Mouse (Mus musculus): ENCODE data around the gene Gm28036. TPM values are rescaled to one million over a fixed set of nuclear protein-coding genes. Genes with fewer than 3 reads are reported as not detected.

Gm28036 gene
- polyA plus RNA-seq, 1 experiment from 2014 or later = 20.9 TPM

GRCm38 (mm10) chr2:156078421-156079182 lies 48.3 kb downstream of the Gm28036 start:
- Histone ChIP-seq H3K27ac (no peak overlapping the region), H3K4me3 (no peak overlapping the region), H3K4me1 (peaks cover 11% of the 10 kb centered on the region; the same call in 1 of the 2 replicates), H3K4me2 (replicated peaks) (no peak overlapping the region), H3K9ac (no peak overlapping the region), H3K36me3 (peaks cover 53% of the 10 kb centered on the region), H3K9me3 (replicated peaks) (no peaks in the 10 kb centered on the region), H3K27me3 (no peaks in the 10 kb centered on the region)
- 95% methylated on average over 16 of the region's 16 CpGs for WGBS
- ATAC-seq (ENCODE audit: low FRiP score) = no peak

GRCm38 (mm10) chr2:156077461-156077860 lies 49.4 kb downstream of the Gm28036 start:
- no peaks in the 10 kb centered on the region for H3K9me3 ChIP-seq (replicated peaks)
- H3K36me3 ChIP-seq = peaks cover 65% of the 10 kb centered on the region
- H3K4me2 ChIP-seq (replicated peaks) = no peak overlapping the region
- peaks cover 8% of the 10 kb centered on the region; the same call in 1 of the 2 replicates for H3K4me1 ChIP-seq
- no peak overlapping the region for H3K27ac ChIP-seq
- WGBS = 93% methylated on average over 7 of the region's 7 CpGs
- H3K9ac ChIP-seq = no peak overlapping the region
- ATAC-seq (ENCODE audit: low FRiP score) = no peak
- no peaks in the 10 kb centered on the region for H3K27me3 ChIP-seq
- no peak overlapping the region for H3K4me3 ChIP-seq

- Histone ChIP-seq H3K4me2 (replicated peaks) (no peak overlapping the region), H3K4me1 (no peaks in the 10 kb centered on the region), H3K27ac (no peak overlapping the region), H3K36me3 (peaks cover 93% of the 10 kb centered on the region), H3K4me3 (no peak overlapping the region), H3K27me3 (no peaks in the 10 kb centered on the region), H3K9me3 (replicated peaks) (no peaks in the 10 kb centered on the region), H3K9ac (no peak overlapping the region)
- WGBS = 95% methylated on average over 15 of the region's 15 CpGs
- ATAC-seq (ENCODE audit: low FRiP score) = no peak
These were observed 53.2 kb downstream of the Gm28036 start for GRCm38 (mm10) chr2:156073725-156074124.

- WGBS = 95% methylated on average over 10 of the region's 10 CpGs
- H3K4me2 ChIP-seq (replicated peaks) = no peak overlapping the region
- H3K27ac ChIP-seq = no peak overlapping the region
- no peak for ATAC-seq (ENCODE audit: low FRiP score)
- peaks cover 83% of the 10 kb centered on the region for H3K36me3 ChIP-seq
- no peak overlapping the region for H3K4me3 ChIP-seq
- H3K4me1 ChIP-seq = peaks cover 10% of the 10 kb centered on the region
- no peak overlapping the region for H3K9ac ChIP-seq
- H3K27me3 ChIP-seq = no peaks in the 10 kb centered on the region
- H3K9me3 ChIP-seq (replicated peaks) = no peaks in the 10 kb centered on the region
These were observed 55.7 kb downstream of the Gm28036 start for GRCm38 (mm10) chr2:156071236-156071635.

GRCm38 (mm10) chr2:156067916-156068315 lies 59.0 kb downstream of the Gm28036 start:
- H3K9ac ChIP-seq = no peak overlapping the region
- peaks cover 15% of the 10 kb centered on the region for H3K4me1 ChIP-seq
- H3K27me3 ChIP-seq = no peaks in the 10 kb centered on the region
- no peak for ATAC-seq (ENCODE audit: low FRiP score)
- 93% methylated on average over 10 of the region's 10 CpGs for WGBS
- H3K36me3 ChIP-seq = peaks cover 53% of the 10 kb centered on the region
- H3K4me2 ChIP-seq (replicated peaks) = no peak overlapping the region
- no peak overlapping the region for H3K27ac ChIP-seq
- H3K9me3 ChIP-seq (replicated peaks) = no peaks in the 10 kb centered on the region
- H3K4me3 ChIP-seq = no peak overlapping the region

DNA sequence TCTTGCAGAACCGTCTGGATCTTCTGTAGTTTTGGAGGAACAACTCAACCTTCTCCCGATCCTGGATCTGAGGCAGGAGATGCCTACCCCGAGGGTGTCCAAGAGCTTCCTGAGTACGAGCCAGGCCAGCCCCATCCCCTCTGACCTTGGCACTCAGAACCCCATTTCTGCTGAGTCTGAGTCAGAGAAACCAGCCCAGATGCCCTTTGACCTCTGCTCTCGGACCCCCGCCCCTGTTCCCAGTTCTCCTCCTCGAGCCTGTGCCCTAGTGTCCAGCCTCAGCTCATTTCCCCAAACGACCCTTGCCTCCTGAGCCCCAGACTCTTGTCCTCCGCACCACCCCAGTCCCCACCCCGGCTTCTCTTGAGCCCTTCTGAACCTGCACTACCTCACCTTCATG lies 60.8 kb downstream of the Gm28036 start:
- H3K4me2 ChIP-seq (replicated peaks) = peak overlapping the region; percentile 75
- peaks cover 36% of the 10 kb centered on the region for H3K36me3 ChIP-seq
- no peaks in the 10 kb centered on the region for H3K9me3 ChIP-seq (replicated peaks)
- no peak overlapping the region for H3K27ac ChIP-seq
- H3K4me1 ChIP-seq = peaks cover 15% of the 10 kb centered on the region
- peak; percentile 7 for ATAC-seq (ENCODE audit: low FRiP score)
- H3K27me3 ChIP-seq = no peaks in the 10 kb centered on the region
- 29% methylated on average over 10 of the region's 10 CpGs for WGBS
- peak overlapping the region; percentile 74 for H3K9ac ChIP-seq
- H3K4me3 ChIP-seq = peak overlapping the region; percentile 61

GRCm38 (mm10) chr2:156065099-156066041 lies 61.5 kb downstream of the Gm28036 start, which contains the start of gene Spag4:
Gene Spag4, plus strand, starts transcription at chr2:156065175.
- Histone ChIP-seq H3K27ac (peak within 1 kb of the TSS; percentile 83), H3K9ac (peak within 1 kb of the TSS; percentile 74), H3K4me2 (replicated peaks) (peak within 1 kb of the TSS; percentile 75), H3K4me1 (peaks cover 15% of the 10 kb centered on the region), H3K27me3 (no peaks in the 10 kb centered on the region), H3K4me3 (peak within 1 kb of the TSS; percentile 61), H3K9me3 (replicated peaks) (no peaks in the 10 kb centered on the region), H3K36me3 (peaks cover 31% of the 10 kb centered on the region)
- under 1% methylated on average over 66 of the region's 81 CpGs for WGBS
- ATAC-seq (ENCODE audit: low FRiP score) = peak; percentile 80

DNA sequence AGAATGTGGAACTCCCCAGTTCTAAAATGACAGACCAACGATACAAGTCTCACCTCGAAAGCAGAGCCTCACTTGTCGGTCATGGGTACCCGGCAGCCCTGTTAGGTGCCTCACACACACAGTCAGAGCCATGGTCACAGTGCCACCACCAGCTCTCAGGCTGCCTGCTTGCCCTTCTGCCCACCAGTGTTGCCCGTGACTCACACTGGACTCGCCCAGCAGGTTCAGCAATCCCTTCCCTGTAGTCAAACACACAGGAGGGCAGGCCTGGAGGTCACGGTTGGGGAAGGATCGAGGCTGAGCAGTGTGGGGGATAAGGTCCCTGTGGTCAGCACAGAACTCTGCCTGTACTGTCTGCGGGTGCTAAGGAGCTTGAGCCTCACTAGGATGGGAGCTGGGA lies 74.1 kb downstream of the Gm28036 start, which contains the start of gene Fer1l4:
Gene Fer1l4, minus strand, starts transcription at position 132 of the 400 bp plus-strand sequence.
- Histone ChIP-seq H3K36me3 (no peaks in the 10 kb centered on the region), H3K9ac (no peak within 1 kb of the TSS), H3K4me1 (no peaks in the 10 kb centered on the region), H3K27ac (no peak within 1 kb of the TSS), H3K4me3 (no peak within 1 kb of the TSS), H3K4me2 (replicated peaks) (no peak within 1 kb of the TSS), H3K27me3 (peaks cover 9% of the 10 kb centered on the region), H3K9me3 (replicated peaks) (no peaks in the 10 kb centered on the region)
- ATAC-seq (ENCODE audit: low FRiP score) = no peak
- WGBS = 86% methylated on average over 9 of the region's 9 CpGs

DNA sequence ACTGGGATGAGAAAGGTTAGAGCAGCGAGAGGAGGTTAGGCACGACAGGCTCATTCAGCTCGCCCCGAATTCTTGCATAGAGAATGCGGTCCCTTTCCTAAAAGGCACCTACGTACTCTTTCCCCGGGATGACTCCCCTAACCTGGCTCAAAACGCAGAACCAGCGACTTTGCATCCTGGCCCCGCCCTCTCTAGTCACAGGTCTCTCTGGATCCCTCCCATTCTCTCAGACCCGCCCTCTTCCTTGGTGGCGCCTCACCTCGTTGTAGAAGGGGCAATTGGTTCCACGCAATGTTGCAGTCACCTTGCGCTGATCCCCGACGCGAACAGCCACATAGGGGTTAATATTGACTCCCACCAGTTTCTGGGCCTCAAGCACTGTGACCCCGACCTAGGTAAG lies 79.0 kb downstream of the Gm28036 start:
- H3K4me3 ChIP-seq = peak overlapping the region; percentile 2; the same call in 1 of the 2 replicates
- no peaks in the 10 kb centered on the region for H3K36me3 ChIP-seq
- peak overlapping the region; percentile 27; the same call in 1 of the 2 replicates for H3K4me2 ChIP-seq (replicated peaks)
- no peak overlapping the region for H3K9ac ChIP-seq
- WGBS = 7% methylated on average over 19 of the region's 19 CpGs
- peaks cover 11% of the 10 kb centered on the region for H3K27me3 ChIP-seq
- H3K4me1 ChIP-seq = no peaks in the 10 kb centered on the region
- no peaks in the 10 kb centered on the region for H3K9me3 ChIP-seq (replicated peaks)
- ATAC-seq (ENCODE audit: low FRiP score) = no peak
- H3K27ac ChIP-seq = no peak overlapping the region

DNA sequence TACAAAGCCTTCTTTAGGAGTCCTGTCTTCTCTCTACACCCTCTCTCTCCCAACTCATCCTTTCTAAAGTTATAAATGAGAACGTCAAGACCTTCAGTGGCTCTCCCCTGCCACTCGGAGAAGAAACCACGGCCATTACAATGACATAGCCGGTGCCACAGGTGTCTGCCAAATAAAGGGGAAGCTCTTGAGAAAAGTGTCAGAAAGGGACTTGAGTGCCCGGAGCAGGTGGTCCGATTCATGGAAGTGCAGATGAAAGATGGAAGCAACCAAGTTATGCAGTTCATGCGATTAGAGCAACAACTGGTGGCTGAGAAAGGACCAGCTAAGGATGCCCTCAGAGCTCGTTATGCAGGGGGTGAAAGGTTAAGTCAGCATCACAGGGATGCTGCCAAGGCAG lies 84.0 kb downstream of the Gm28036 start:
- H3K4me2 ChIP-seq (replicated peaks) = no peak overlapping the region
- no peak overlapping the region for H3K9ac ChIP-seq
- H3K36me3 ChIP-seq = no peaks in the 10 kb centered on the region
- peaks cover 3% of the 10 kb centered on the region for H3K27me3 ChIP-seq
- no peaks in the 10 kb centered on the region for H3K4me1 ChIP-seq
- no peak overlapping the region for H3K27ac ChIP-seq
- WGBS = 81% methylated on average over 8 of the region's 8 CpGs
- ATAC-seq (ENCODE audit: low FRiP score) = no peak
- no peaks in the 10 kb centered on the region for H3K9me3 ChIP-seq (replicated peaks)
- no peak overlapping the region for H3K4me3 ChIP-seq

- Histone ChIP-seq H3K4me3 (no peak overlapping the region), H3K4me2 (replicated peaks) (no peak overlapping the region), H3K9me3 (replicated peaks) (no peaks in the 10 kb centered on the region), H3K4me1 (no peaks in the 10 kb centered on the region), H3K27me3 (peaks cover 2% of the 10 kb centered on the region; the same call in 1 of the 2 replicates), H3K36me3 (no peaks in the 10 kb centered on the region), H3K27ac (no peak overlapping the region), H3K9ac (no peak overlapping the region)
- WGBS = 88% methylated on average over 3 of the region's 3 CpGs
- no peak for ATAC-seq (ENCODE audit: low FRiP score)
These were observed 87.5 kb downstream of the Gm28036 start for GRCm38 (mm10) chr2:156039390-156039789.

- Histone ChIP-seq H3K4me3 (no peak overlapping the region), H3K36me3 (no peaks in the 10 kb centered on the region)
- no peak for ATAC-seq (ENCODE audit: low FRiP score)
These were observed 101.4 kb downstream of the Gm28036 start for GRCm38 (mm10) chr2:156025482-156025881.

More at GRCm38 (mm10) chr2:156025482-156025881, 101.4 kb downstream of the Gm28036 start:
- Histone ChIP-seq H3K9me3 (replicated peaks) (no peaks in the 10 kb centered on the region), H3K4me1 (no peaks in the 10 kb centered on the region), H3K4me2 (replicated peaks) (no peak overlapping the region), H3K27me3 (no peaks in the 10 kb centered on the region), H3K27ac (no peak overlapping the region), H3K9ac (no peak overlapping the region)
